Mouse (Mus musculus): ENCODE data around the gene Slc26a10. TPM values are rescaled to one million over a fixed set of nuclear protein-coding genes. Genes with fewer than 3 reads are reported as not detected.

The Slc26a10 gene
- polyA plus RNA-seq, 1 experiment, result 6.4 TPM

GRCm38 (mm10) chr10:127218339-127218738, 37.9 kb upstream of the Slc26a10 start:
- H3K4me3 ChIP-seq (ENCODE audit: control insufficient read depth, insufficient read depth, low read length), result no peak overlapping the region
- DNase-seq, result no peak
- WGBS, result 93% methylated on average over 2 of the region's 2 CpGs
- H3K36me3 ChIP-seq (ENCODE audit: control insufficient read depth, insufficient read depth, low read length), result no peaks in the 10 kb centered on the region
- H3K4me1 ChIP-seq (replicated peaks; ENCODE audit: control insufficient read depth, insufficient read depth, low read length), result no peaks in the 10 kb centered on the region
- H3K27me3 ChIP-seq (ENCODE audit: control insufficient read depth, insufficient read depth, low read length), result no peaks in the 10 kb centered on the region
- TF ChIP-seq POLR2A (IDR thresholded peaks at IDR 0.05; ENCODE audit: control insufficient read depth, extremely low read depth, insufficient read depth, low read length, poor library complexity), result no peak
- no peak for TF ChIP-seq CTCF (IDR thresholded peaks at IDR 0.05; ENCODE audit: borderline replicate concordance, control insufficient read depth, extremely low read depth, insufficient read depth, low read length, poor library complexity)
- H3K27ac ChIP-seq (ENCODE audit: control insufficient read depth, insufficient read depth, low read length), result no peak overlapping the region

- no peak for DNase-seq
- Histone ChIP-seq H3K36me3 (ENCODE audit: control insufficient read depth, insufficient read depth, low read length) (no peaks in the 10 kb centered on the region), H3K27me3 (ENCODE audit: control insufficient read depth, insufficient read depth, low read length) (no peaks in the 10 kb centered on the region), H3K27ac (ENCODE audit: control insufficient read depth, insufficient read depth, low read length) (no peak overlapping the region), H3K4me3 (ENCODE audit: control insufficient read depth, insufficient read depth, low read length) (no peak overlapping the region), H3K4me1 (replicated peaks; ENCODE audit: control insufficient read depth, insufficient read depth, low read length) (no peaks in the 10 kb centered on the region)
- TF ChIP-seq POLR2A (IDR thresholded peaks at IDR 0.05; ENCODE audit: control insufficient read depth, extremely low read depth, insufficient read depth, low read length, poor library complexity) (no peak), CTCF (IDR thresholded peaks at IDR 0.05; ENCODE audit: borderline replicate concordance, control insufficient read depth, extremely low read depth, insufficient read depth, low read length, poor library complexity) (no peak)
These were observed 36.7 kb upstream of the Slc26a10 start for GRCm38 (mm10) chr10:127217177-127217576.

GRCm38 (mm10) chr10:127216456-127216855, 36.0 kb upstream of the Slc26a10 start:
- Histone ChIP-seq H3K27me3 (ENCODE audit: control insufficient read depth, insufficient read depth, low read length) (no peaks in the 10 kb centered on the region), H3K27ac (ENCODE audit: control insufficient read depth, insufficient read depth, low read length) (no peak overlapping the region), H3K36me3 (ENCODE audit: control insufficient read depth, insufficient read depth, low read length) (no peaks in the 10 kb centered on the region), H3K4me3 (ENCODE audit: control insufficient read depth, insufficient read depth, low read length) (no peak overlapping the region), H3K4me1 (replicated peaks; ENCODE audit: control insufficient read depth, insufficient read depth, low read length) (0 out of 2 replicates have a peak, but pooled peaks cover 3% of the 10 kb centered on the region)
- WGBS, result 97% methylated on average over 11 of the region's 11 CpGs
- TF ChIP-seq CTCF (IDR thresholded peaks at IDR 0.05; ENCODE audit: borderline replicate concordance, control insufficient read depth, extremely low read depth, insufficient read depth, low read length, poor library complexity) (no peak), POLR2A (IDR thresholded peaks at IDR 0.05; ENCODE audit: control insufficient read depth, extremely low read depth, insufficient read depth, low read length, poor library complexity) (no peak)
- DNase-seq, result no peak

GRCm38 (mm10) chr10:127214422-127214803, 34.0 kb upstream of the Slc26a10 start:
- H3K36me3 ChIP-seq (ENCODE audit: control insufficient read depth, insufficient read depth, low read length), result no peaks in the 10 kb centered on the region
- no peak for TF ChIP-seq POLR2A (IDR thresholded peaks at IDR 0.05; ENCODE audit: control insufficient read depth, extremely low read depth, insufficient read depth, low read length, poor library complexity)
- TF ChIP-seq CTCF (IDR thresholded peaks at IDR 0.05; ENCODE audit: borderline replicate concordance, control insufficient read depth, extremely low read depth, insufficient read depth, low read length, poor library complexity), result no peak
- H3K27me3 ChIP-seq (ENCODE audit: control insufficient read depth, insufficient read depth, low read length), result no peaks in the 10 kb centered on the region
- no peak overlapping the region for H3K4me3 ChIP-seq (ENCODE audit: control insufficient read depth, insufficient read depth, low read length)
- 33% methylated on average over 1 of the region's 1 CpGs for WGBS
- H3K27ac ChIP-seq (ENCODE audit: control insufficient read depth, insufficient read depth, low read length), result no peak overlapping the region
- H3K4me1 ChIP-seq (replicated peaks; ENCODE audit: control insufficient read depth, insufficient read depth, low read length), result peaks cover 13% of the 10 kb centered on the region
- no peak for DNase-seq

- Histone ChIP-seq H3K27me3 (ENCODE audit: control insufficient read depth, insufficient read depth, low read length) (no peaks in the 10 kb centered on the region), H3K4me1 (replicated peaks; ENCODE audit: control insufficient read depth, insufficient read depth, low read length) (peaks cover 15% of the 10 kb centered on the region), H3K36me3 (ENCODE audit: control insufficient read depth, insufficient read depth, low read length) (no peaks in the 10 kb centered on the region), H3K4me3 (ENCODE audit: control insufficient read depth, insufficient read depth, low read length) (no peak overlapping the region), H3K27ac (ENCODE audit: control insufficient read depth, insufficient read depth, low read length) (no peak overlapping the region)
- DNase-seq, result no peak
- WGBS, result 96% methylated on average over 13 of the region's 13 CpGs
- no peak for TF ChIP-seq CTCF (IDR thresholded peaks at IDR 0.05; ENCODE audit: borderline replicate concordance, control insufficient read depth, extremely low read depth, insufficient read depth, low read length, poor library complexity)
- no peak for TF ChIP-seq POLR2A (IDR thresholded peaks at IDR 0.05; ENCODE audit: control insufficient read depth, extremely low read depth, insufficient read depth, low read length, poor library complexity)
These were observed 33.4 kb upstream of the Slc26a10 start for GRCm38 (mm10) chr10:127213704-127214421.

- H3K4me3 ChIP-seq (ENCODE audit: control insufficient read depth, insufficient read depth, low read length), result no peak overlapping the region
- TF ChIP-seq CTCF (IDR thresholded peaks at IDR 0.05; ENCODE audit: borderline replicate concordance, control insufficient read depth, extremely low read depth, insufficient read depth, low read length, poor library complexity), result no peak
- TF ChIP-seq POLR2A (IDR thresholded peaks at IDR 0.05; ENCODE audit: control insufficient read depth, extremely low read depth, insufficient read depth, low read length, poor library complexity), result no peak
- H3K27ac ChIP-seq (ENCODE audit: control insufficient read depth, insufficient read depth, low read length), result no peak overlapping the region
- H3K4me1 ChIP-seq (replicated peaks; ENCODE audit: control insufficient read depth, insufficient read depth, low read length), result peaks cover 15% of the 10 kb centered on the region
- DNase-seq, result no peak
- WGBS, result 95% methylated on average over 8 of the region's 8 CpGs
- H3K27me3 ChIP-seq (ENCODE audit: control insufficient read depth, insufficient read depth, low read length), result no peaks in the 10 kb centered on the region
- H3K36me3 ChIP-seq (ENCODE audit: control insufficient read depth, insufficient read depth, low read length), result no peaks in the 10 kb centered on the region
These were observed 32.8 kb upstream of the Slc26a10 start for GRCm38 (mm10) chr10:127213272-127213671.
